Mouse (Mus musculus) embryo, embryonic 11 days (tissue): ENCODE measurements around the gene Col20a1.

Experiments
- DNase-seq: peaks from one replicate; pipeline ENCODE4 v3.0.0-alpha.2; 2015

The Col20a1 gene

DNA sequence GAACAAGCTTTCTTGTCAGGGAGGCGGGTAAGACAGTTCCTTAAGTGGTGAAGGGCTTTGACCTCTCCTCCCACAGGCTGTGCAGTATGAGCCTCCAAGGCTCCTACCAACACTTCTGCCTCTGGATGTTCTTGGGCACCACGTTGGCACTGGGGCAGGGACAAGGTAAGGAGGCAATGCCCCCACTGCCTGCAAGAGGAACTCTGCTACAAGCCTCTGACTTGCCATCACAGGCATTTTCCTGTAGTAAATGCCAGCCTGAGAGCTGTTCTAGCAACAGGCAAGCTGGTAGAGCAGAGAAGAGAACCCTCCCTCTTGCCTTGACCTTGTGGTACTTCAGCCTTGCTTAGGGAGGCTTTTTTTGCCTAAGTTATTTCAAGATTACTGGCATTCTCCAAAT is at the start of gene Col20a1:
Col20a1 (plus strand) TSS at position 87 of the 400 bp plus-strand sequence.
- DNase-seq = no peak

DNA sequence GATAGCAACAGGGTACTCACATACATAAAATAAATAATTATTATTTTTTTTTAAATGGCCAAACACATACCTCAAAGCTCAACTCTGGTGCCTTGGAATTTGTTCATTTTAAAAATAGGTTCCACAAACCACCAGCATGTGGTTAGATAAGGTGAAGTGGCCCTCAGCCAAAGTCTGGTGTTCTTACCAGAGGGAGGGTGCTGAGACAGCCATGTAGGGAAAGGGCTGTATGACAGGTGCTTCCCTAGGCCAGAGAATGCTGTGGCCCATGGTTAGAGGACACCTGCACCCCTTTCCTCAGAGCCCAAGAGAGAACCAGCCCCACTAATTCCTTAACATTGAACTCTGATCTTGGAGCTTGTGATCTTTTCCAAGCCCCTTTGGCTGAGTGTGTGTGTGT is 46.1 kb upstream of the Col20a1 start:
- no peak for DNase-seq

DNA sequence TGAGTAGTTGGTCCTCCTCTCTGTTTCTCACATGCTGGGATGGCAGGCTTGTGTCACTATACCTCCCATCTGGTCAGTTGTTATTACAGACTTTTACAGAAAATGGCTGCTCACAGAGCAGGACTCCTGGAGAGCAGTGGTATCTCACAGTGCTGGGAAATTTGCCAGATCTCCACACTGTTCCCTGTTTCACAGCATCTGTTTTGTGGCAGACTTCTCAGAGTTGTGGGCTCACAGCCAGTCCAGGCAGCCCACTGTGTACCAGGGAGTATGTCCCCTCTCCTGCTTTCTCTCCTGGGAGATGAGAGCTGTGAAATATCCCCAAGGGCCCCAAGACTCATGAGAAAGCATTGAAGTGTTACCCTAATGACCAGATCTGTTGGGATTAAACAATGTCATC is 44.5 kb upstream of the Col20a1 start:
- no peak for DNase-seq

DNA sequence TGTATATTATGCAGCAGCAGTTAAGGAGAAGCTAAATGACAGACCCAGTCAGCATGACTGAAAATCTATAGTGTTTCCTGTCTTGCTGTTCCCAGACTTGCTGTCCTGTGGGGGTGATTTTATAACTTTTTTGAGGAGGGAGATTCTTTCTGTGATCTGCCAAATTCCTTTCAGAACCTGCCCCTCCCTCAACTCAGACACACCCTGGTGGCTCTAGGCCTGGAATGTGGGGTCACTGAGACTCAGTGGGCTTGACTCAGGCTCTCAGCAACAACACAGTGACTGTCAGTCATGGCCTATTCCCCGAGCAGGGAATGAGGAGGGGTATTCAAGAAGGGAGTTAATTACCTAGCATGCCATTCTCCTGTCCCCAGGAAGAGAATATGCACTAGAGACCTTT is 36.4 kb upstream of the Col20a1 start:
- no peak for DNase-seq

DNA sequence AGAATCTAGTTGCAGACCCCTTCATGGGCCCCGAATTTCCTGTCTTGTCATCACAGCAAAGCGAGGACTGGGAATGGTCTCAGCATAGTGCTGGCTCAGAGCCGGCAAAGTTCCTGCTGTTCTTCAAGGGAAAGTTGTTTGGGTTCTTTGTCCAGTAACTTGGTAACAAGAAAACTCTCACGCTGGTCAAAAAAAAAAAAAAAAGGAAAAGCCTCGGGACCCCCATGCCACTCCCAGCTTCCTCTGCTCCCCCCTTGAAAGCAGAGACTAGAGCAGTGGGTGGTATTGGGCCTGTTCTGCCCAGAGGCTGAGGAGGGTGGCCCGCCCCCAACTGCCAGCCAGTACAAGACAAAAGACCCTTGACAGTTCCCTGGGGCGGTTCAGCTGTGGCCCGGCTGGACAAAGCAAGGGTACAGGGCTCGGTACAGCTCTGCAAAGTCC is 33.6 kb upstream of the Col20a1 start:
- DNase-seq = peak; percentile 66

DNA sequence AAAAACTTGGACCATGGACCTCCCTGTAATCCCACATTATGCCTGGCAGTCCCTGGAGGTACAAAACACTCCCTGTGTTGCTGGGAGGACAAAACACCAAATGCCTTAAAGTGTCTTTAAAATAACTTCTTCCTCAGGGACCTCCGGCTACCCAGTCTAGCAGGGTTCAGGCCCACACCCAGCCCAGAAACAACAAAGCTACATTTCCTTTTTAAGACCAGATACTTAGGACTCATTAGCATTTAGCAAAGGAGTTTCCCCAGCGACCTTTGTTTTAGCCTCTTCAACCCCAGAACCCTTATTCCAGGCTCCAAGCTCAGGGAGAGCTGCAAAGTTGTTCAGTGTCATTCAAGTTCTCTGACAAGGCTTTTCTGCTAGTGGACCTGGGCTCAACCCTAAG is 32.7 kb upstream of the Col20a1 start:
- no peak for DNase-seq

DNA sequence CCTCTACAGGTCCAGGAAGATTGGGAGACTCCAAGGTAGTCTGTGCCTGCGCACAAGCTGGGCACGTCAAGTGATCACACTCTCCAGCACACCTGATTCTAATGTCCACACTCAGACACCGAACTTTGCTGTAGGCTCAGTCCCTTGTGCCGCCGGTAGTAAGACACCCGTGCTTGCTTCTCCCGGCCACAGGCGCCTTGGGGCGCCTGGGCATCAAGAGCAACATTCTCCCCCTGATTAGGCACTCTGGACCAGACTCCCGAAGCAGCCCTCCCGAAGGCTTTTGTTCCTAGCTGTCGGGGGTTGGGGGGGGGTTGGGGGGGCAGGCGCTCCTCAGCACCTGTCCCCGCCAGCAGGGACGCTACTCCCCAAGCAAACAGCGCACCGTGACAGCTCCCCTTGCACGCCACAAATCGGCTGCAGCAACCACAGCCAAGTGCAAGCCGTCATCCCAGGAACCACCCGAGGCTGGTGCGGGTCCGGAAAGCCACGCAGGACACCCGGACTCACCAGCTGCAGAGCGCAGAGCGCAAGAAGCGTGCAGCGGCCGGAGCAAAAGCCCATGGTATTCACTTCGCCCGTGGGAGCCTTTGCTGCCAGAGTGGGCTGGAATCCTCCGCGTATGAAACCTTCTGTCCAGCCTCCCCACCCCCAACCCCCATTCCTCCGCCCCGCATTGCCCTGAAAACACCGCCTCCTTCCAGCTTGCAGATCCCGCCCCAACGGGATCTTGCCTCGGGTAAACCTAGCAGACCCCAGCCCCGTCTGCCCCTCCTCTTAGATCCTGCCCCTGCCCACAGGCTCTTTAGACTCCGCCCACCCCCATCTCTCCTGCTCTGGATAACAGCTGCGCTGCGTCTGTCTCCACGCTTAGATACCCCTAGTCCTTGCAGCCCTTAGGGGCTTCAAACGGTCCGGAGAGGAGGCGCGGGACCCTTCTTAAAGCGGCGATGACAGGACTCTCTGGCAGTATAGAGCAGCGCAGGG is 32.0 kb upstream of the Col20a1 start, which contains the start of gene Nkain4:
Nkain4 (minus strand) TSS at position 639 of the 987 bp plus-strand sequence.
- DNase-seq = peak; percentile 95

DNA sequence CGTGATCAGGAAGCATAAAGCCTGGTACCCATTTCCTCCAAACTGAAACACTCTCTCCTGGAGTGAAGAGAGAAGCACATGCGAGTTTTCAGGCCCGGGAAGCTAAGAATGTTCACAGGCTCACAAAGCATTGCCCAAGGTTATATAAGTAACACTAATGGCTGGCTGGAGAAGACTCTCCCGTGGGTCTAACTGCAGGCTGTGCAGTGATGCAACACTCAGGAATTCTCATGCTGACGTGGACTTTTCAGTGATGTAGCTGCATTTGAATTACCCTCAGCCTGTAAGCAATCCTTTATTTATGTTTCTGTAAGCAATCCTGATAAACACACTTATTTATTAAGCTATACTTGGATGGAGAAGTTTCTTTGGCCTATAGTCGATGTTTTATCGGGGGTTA is 26.7 kb upstream of the Col20a1 start:
- DNase-seq = no peak

DNA sequence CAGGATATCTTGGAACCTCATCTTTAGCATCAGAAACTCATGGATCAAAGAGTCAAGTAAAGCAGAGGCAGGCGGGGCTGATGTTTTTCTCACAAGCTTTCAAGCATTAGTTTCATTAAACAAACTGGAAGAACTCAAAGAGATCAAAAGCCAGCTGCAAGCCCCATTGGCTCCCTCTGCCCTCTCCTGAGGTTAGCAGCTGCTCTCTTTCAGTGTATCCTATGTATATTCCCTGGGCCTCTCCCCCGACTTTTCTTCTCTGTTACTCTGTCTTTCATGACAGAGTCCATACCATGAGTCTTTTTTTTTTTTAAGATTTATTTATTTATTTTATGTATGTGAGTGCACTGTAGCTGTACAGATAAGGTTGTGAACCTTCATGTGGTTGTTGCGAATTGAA is 26.1 kb upstream of the Col20a1 start:
- DNase-seq = no peak

DNA sequence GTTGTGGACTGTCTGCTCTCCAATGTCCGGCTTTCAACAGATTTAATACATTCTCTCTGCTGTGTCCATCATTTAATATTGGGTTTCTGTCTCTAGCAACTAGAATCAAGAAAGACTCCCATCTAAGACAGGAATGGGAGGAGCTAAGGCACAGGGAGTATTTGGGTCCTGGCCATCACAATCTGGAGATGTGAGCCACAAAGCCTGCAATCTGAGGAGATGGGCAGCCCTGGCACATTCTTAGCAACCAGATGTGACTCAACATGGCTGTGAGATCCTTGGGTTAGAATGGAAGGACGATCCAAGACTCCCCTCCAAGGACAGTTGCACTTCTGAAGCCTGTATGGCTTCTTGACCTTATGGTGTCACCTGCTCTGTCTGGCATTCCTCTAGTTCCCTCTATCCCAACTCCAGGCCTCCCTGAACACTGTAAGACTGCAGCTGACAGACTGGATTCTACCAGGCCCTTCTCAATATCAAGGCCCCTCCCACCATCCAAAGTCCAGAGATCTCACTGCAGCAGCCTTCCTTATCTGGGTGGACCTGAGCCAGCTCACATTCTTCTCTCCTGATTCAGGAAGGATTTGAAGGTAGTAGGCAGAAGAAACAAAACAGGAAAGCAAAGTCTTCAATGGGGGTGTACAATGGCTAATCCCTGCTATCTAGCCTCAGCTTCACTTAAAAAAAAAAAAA is 23.6 kb upstream of the Col20a1 start:
- DNase-seq = no peak

DNA sequence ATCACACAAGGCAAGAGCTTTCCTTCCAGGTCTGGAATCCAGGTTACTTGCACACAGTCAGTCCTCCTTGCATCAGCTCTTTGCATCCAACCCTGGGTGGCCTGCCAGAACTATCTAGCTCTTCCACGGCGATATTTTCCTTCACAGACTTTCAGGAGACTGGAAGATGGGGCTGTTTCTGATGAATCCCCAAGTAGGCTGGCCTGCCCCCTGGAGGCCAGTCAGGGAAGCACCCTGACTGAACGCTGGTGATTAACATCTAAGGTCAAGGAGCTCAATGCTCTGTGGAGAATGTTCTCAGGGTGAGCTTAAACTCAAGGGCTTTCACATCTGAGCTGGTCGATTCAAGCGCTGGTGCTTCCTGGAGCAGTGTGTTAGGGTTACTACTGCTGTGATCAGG is 22.4 kb upstream of the Col20a1 start:
- peak; percentile 82 for DNase-seq

DNA sequence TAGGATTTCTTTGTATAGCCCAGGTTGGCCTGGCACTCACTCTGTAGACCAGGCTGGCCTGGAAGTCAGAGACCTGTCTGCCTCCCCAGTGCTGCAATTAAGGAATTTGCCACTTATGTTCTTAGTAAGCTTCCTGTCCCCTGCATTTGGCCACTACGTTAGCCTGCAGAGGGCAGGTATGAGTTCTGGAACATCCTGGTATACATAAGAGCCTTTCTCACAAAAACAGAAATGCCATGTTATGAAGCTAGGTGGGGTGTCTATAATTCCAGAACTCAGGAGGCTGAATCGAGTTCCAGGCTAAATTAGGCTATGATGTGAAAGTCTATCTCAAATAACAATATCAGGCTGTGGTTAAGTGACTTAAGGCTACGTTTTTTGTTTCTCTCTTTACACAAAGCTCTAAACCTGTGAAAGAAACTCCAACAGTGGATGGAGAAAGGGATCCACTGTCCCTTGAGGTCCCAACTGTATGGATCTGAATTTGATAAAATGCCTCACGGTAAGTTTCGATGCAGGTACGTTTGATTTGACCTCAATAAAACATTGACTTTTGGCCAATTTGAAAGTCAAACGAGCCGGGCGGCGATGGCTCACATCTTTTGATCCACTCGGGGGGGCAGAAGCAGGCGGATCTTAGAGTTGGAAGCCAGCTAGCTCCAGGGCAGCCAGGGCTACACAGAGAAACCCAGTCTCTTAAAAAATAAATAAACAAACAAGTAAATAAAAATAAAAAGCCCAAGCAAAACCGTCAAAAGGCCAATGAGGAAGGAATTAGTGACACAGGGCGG is 20.0 kb upstream of the Col20a1 start:
- peak; percentile 41 for DNase-seq

DNA sequence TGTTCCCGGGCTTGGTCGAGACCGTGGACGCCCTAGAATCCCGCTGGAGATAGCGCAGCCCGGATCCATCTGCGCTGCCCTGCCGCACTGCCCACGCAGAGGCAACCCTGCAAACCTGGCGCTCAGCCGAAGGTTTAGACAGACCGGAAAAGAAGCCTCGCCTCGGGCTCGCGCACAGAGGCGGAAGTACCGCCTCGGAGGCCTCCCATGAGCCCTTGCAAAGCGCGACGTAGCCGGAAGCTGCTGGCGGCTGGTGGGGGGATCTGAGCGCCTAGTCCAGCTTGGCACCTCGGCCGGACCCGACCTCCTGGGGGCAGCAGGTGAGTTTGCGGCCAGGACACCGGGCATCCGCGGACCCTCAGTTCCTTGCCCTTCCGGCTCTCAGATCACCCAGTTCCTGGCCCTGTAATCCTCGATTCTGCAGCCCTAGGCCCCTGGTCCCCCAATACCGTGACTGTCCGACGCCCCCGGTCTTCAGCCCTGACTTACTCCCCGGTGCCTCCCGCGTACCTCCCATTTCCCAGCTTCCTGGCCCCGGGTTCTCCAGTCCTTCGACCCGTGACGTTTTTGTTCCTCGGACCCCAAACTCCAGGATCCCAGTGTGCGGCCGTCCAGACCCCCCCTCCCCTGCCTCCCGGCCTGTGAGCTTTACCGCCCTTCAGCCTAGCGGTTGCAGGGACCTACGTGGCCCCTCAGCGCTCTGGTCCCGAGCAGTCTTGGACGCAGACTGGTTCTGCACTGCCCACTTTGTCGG is 19.1 kb upstream of the Col20a1 start, which contains the start of gene Arfgap1:
Arfgap1 (plus strand) TSS at position 216 of the 754 bp plus-strand sequence.
- DNase-seq = peak; percentile 95

DNA sequence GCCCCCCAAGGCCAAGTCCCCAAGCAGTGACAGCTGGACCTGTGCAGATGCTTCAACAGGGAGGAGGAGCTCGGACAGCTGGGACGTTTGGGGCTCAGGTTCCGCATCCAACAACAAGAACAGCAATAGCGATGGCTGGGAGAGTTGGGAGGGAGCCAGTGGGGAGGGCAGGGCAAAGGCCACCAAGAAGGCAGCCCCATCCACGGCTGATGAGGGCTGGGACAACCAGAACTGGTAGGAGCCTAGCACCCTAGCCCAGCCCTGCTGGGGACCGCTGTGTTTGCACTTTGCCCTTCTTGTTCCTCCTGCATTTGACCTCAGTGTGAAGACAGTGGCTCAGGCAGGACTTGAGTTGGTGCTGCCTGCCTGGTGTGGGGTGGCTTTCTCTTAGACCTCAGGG is 5.2 kb upstream of the Col20a1 start:
- no peak for DNase-seq

DNA sequence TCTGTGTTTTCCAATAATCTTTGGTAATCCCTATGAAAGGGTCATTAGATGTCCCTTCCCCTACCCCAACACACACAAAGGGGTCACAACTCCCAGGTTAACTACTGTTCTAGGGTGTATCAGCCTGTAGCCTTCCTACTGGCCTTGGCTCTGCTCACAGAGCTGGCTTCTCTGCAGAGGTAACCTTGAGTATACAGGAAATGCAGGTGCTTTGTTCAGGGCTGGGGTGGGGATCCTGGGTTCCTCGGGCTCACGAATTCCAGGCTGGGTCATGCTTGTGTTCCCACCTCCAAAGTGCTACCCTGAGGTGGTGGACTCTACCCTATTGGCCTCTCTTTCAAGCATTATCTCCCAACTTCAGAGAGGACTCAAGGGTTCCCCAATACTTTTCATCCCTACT is 700 bp upstream of the Col20a1 start:
- DNase-seq = no peak

DNA sequence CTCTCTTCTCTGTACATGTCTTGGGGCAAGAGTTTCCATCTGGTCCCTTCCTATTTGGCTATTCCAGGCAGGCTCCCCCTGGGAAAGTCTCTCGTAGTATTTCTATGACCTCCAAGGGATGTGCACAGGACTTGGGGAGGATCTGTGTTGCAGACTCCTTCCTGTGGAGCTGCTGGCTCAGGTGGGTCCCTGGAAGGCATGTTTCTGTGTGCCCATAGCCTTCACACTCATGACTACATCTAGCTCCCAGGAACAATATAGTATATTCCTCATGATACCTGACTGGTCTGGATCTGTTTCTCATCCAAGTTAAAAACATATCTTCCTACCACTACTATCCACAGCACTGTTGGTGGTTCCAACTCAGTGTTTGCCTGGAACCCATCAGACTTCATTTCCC is 666 bp downstream of the Col20a1 start:
- no peak for DNase-seq

DNA sequence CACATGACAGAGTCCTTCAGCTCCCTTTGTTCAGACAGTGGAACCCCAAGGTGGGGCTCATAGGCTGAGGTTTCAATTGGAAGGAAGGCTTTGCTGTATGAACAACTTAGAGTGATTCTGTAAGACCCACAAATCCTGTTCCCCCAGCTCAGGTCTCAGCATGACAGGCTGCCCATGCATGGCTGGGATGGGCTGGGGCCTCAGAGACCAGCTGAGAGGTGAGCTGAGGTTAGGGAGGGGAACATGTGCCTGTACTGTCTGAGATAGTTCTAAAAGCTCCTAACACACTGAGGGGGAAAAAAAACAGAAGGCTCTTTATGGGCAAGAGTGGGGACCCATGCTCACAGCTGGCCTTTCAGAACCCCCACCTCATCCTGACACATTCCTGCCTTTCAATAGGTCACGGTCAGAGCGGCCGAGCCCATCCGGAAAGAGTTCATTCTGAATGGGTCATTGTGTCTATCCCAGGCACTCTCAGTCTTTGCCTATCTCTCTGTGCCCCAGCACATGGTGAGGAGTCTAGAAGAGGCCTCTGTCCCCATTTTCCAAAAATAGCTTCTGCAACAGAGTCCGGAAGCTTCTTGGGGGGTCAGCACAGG is 1.2 kb downstream of the Col20a1 start:
- DNase-seq = peak; percentile 26

DNA sequence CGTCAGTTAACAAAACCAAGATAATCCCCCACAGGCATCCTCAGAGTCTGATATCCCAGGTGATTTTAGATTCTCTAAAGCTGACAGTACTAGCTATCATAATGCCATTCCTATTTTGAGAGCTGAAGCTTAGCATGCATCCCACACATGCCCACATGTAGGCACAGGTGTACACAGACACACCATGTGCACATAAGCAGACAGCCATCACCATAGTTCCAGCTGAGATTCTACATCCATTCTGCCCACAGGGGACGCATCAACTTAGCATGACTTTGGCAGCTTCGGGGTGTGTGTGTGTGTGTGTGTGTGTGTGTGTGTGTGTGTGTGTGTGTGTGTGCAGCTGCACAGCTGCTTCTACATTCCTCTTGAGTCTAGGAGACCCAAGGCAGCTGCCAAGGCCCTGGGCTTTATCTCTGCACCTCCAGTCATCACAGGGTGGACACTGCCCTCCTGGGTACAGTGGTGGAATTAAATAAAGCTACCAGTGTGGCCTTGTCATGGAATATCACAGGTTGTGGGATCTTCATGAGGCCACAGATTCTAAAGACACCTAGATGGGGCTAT is 2.1 kb downstream of the Col20a1 start:
- no peak for DNase-seq

DNA sequence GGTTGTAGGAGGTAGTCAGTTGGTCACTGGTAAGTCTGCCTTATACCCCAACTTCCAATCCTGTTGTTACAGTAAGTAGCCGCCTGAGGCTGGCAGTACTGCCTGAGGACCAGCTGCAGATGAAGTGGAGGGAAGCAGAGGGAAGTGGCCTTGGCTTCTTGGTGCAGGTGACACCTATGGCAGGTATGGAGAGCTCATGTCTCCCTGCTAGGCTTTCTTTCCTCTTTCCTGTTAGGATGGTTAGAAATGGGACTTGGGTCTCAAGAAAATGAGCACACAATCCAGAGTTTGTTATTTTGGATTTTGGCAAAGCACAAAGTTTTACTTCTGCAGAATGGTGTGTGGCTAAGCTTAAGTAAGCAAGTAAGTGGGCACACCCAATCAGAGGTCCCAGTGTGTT is 2.6 kb downstream of the Col20a1 start:
- no peak for DNase-seq

DNA sequence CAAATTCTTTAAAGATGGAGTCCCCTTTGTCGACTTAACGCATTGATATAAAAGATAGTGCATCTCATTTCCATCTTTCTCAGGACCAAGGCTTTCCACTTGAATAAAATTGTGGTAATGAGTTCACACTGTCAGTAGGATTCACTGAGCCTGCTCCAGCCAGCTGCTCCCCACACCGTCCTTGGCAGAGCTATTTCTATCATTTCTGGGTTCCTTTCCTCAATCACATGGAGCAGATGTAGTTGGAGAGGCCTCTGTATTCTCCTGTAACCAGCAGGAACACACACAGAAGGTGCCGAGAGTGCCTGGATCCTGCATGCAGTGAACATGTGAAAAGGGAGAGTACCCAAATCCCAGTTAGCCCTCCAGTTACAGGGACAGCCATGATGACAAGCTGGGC is 4.0 kb downstream of the Col20a1 start:
- DNase-seq = no peak

DNA sequence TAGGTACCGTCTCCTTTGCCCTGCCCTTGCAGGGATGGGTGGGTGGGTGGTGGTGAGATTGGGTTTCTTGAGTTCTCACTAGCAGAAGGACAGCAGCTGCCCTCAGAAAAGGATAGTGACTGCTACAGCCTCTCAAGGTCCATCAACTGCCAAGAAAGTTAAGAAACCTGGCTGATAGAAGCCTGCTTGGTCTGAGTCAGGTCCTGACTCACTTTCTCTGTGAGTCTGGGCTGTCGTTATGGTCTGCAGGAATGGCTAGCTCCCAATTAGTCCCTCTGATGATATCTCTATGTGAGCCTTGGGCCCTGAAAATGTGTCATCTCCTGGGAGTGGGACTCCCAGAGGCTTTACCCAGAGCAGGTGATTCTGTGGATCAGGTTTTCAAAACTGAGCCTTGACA is 8.0 kb downstream of the Col20a1 start:
- DNase-seq = no peak

DNA sequence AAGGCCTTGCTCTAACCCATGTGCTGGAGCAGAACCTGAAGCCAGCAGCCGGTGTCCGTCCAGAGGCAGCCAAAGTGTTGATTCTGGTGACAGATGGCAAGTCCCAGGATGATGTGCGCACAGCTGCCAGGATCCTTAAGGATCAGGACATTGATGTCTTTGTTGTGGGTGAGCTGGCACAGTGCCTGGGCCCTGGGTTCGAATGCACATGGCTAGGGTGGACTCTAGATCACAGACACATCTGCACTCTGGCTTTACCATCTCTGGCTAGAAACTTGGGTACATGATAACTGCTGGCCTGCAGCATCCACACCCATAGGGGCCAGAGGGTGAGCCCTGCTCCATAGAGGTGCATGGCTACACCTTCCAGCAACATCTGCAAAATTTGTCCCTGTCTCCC is 9.1 kb downstream of the Col20a1 start:
- DNase-seq = no peak
